ENCODE assay signal across 9 mouse cellular contexts in the genomic region with DNA sequence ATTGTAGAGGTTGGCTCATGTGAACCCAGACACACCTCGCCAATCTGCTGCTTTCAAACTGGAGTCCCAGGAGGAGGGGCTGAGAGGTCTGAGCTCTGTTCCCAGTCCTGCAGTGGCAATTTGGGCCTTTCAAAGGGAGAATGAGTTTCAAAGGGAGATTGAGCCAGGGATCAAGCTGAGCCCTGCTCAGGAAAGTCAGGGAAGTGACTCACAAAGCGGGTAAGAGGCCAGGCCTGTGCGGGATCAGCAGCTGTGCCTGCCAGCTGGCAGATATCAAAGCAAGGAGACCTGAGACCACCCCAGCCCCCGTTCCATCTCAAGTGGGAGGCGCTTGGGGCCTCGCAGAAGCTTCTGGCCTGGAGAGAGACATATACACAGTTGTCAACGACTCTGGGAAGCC. TPM values are rescaled to one million over a fixed set of nuclear protein-coding genes. Genes with fewer than 3 reads are reported as not detected.
DNase-seq lines count a peak whose midpoint lies in the region; ATAC-seq and TF ChIP-seq lines count a peak whose summit lies in the region.
"Had no signal": no experiment of that assay in that cellular context is flagged by ENCODE, and none has a peak within 500 bp of the region (broad histone marks: within the 10 kb centered on the region; RNA-seq: fewer than 3 reads in every experiment).

No protein-coding gene starts in this region.

- peak overlapping the region; percentile 9; the same call in 1 of the 2 replicates for H3K4me2 ChIP-seq in intestine, embryonic 14.5 days (ENCODE audit: low read length)
- no peak overlapping the region for H3K4me2 ChIP-seq in intestine, postnatal 0 days (replicated peaks; ENCODE audit: low read depth)
- H3K4me2 ChIP-seq in embryonic facial prominence, embryonic 14.5 days (ENCODE audit: low read depth, low read length) = no peak overlapping the region
- no peak overlapping the region for H3K4me2 ChIP-seq in intestine, embryonic 15.5 days (replicated peaks)
- H3K4me2 ChIP-seq in neural tube, embryonic 14.5 days (ENCODE audit: low read depth, low read length) = no peak overlapping the region

- H3K27me3 ChIP-seq in intestine, embryonic 14.5 days (replicated peaks; ENCODE audit: control insufficient read depth, insufficient read depth, low read length) = no peaks in the 10 kb centered on the region
- no peaks in the 10 kb centered on the region for H3K27me3 ChIP-seq in intestine, postnatal 0 days (replicated peaks; ENCODE audit: control insufficient read depth, insufficient read depth, low read length)
- H3K27me3 ChIP-seq in embryonic facial prominence, embryonic 14.5 days (replicated peaks; ENCODE audit: control insufficient read depth, insufficient read depth, low read length) = no peaks in the 10 kb centered on the region
- no peaks in the 10 kb centered on the region for H3K27me3 ChIP-seq in intestine, embryonic 15.5 days (replicated peaks)
- no peaks in the 10 kb centered on the region for H3K27me3 ChIP-seq in neural tube, embryonic 14.5 days (ENCODE audit: control insufficient read depth, insufficient read depth, low read length)

- H3K36me3 ChIP-seq in intestine, embryonic 14.5 days (ENCODE audit: control insufficient read depth, insufficient read depth, low read length) = no peaks in the 10 kb centered on the region
- no peaks in the 10 kb centered on the region for H3K36me3 ChIP-seq in intestine, postnatal 0 days (ENCODE audit: control insufficient read depth, insufficient read depth)
- no peaks in the 10 kb centered on the region for H3K36me3 ChIP-seq in embryonic facial prominence, embryonic 14.5 days (ENCODE audit: control insufficient read depth, insufficient read depth, low read length)
- H3K36me3 ChIP-seq in intestine, embryonic 15.5 days = no peaks in the 10 kb centered on the region
- H3K36me3 ChIP-seq in neural tube, embryonic 14.5 days (ENCODE audit: control insufficient read depth, insufficient read depth, low read length) = no peaks in the 10 kb centered on the region

- H3K4me3 ChIP-seq in intestine, embryonic 14.5 days (ENCODE audit: low read depth, low read length) = no peak overlapping the region
- no peak overlapping the region for H3K4me3 ChIP-seq in intestine, postnatal 0 days (ENCODE audit: low read depth, low read length)
- H3K4me3 ChIP-seq in embryonic facial prominence, embryonic 14.5 days (ENCODE audit: low read depth, low read length) = no peak overlapping the region
- H3K4me3 ChIP-seq in intestine, embryonic 15.5 days (replicated peaks) = no peak overlapping the region
- no peak overlapping the region for H3K4me3 ChIP-seq in neural tube, embryonic 14.5 days (ENCODE audit: low read depth, low read length)

- no peak for TF ChIP-seq CTCF in intestine, postnatal 0 days (IDR thresholded peaks at IDR 0.05; ENCODE audit: low read depth)

- H3K9me3 ChIP-seq in intestine, embryonic 14.5 days (ENCODE audit: control insufficient read depth, low read length) = no peaks in the 10 kb centered on the region
- H3K9me3 ChIP-seq in intestine, postnatal 0 days (ENCODE audit: control insufficient read depth) = no peaks in the 10 kb centered on the region
- H3K9me3 ChIP-seq in embryonic facial prominence, embryonic 14.5 days (ENCODE audit: control insufficient read depth, low read length) = no peaks in the 10 kb centered on the region
- H3K9me3 ChIP-seq in intestine, embryonic 15.5 days = no peaks in the 10 kb centered on the region
- no peaks in the 10 kb centered on the region; the same call in 1 of the 2 replicates for H3K9me3 ChIP-seq in neural tube, embryonic 14.5 days (ENCODE audit: control insufficient read depth, low read length)

- 19% methylated on average over 7 of the region's 7 CpGs for WGBS in intestine, embryonic 14.5 days
- WGBS in intestine, postnatal 0 days = 40% methylated on average over 7 of the region's 7 CpGs
- WGBS in embryonic facial prominence, embryonic 14.5 days = 11% methylated on average over 7 of the region's 7 CpGs
- 19% methylated on average over 7 of the region's 7 CpGs for WGBS in intestine, embryonic 15.5 days
- WGBS in neural tube, embryonic 14.5 days = 13% methylated on average over 7 of the region's 7 CpGs

- H3K27ac ChIP-seq in intestine, embryonic 14.5 days (ENCODE audit: low read depth) = peak overlapping the region; percentile 49; the same call in 1 of the 2 replicates
- H3K27ac ChIP-seq in intestine, postnatal 0 days (ENCODE audit: low read depth, low read length) = no peak overlapping the region
- 0 out of 2 replicates have a peak overlapping the region, but pooled peaks have one; percentile 22 for H3K27ac ChIP-seq in embryonic facial prominence, embryonic 14.5 days (replicated peaks; ENCODE audit: low read depth, low read length)
- no peak overlapping the region for H3K27ac ChIP-seq in intestine, embryonic 15.5 days
- peak overlapping the region; percentile 77 for H3K27ac ChIP-seq in neural tube, embryonic 14.5 days (ENCODE audit: low read depth, low read length)

- H3K4me1 ChIP-seq in intestine, embryonic 14.5 days (replicated peaks; ENCODE audit: control insufficient read depth, insufficient read depth, low read length) = peaks cover 27% of the 10 kb centered on the region
- no peaks in the 10 kb centered on the region for H3K4me1 ChIP-seq in intestine, postnatal 0 days (replicated peaks; ENCODE audit: control insufficient read depth, insufficient read depth, low read length)
- H3K4me1 ChIP-seq in embryonic facial prominence, embryonic 14.5 days (ENCODE audit: control insufficient read depth, insufficient read depth, low read length) = peaks cover 15% of the 10 kb centered on the region
- H3K4me1 ChIP-seq in intestine, embryonic 15.5 days (replicated peaks) = peaks cover 10% of the 10 kb centered on the region; the same call in 1 of the 2 replicates
- H3K4me1 ChIP-seq in neural tube, embryonic 14.5 days (ENCODE audit: control insufficient read depth, insufficient read depth, low read length) = peaks cover 46% of the 10 kb centered on the region

- DNase-seq in intestine, embryonic 14.5 days (ENCODE audit: low spot score) = no peak
- DNase-seq in embryonic facial prominence, embryonic 14.5 days (ENCODE audit: low spot score) = peak; percentile 81
- no peak for DNase-seq in gastrocnemius, postnatal 4 days (ENCODE audit: low spot score in 2 of 2)
- no peak for DNase-seq in MN1 (ENCODE audit: low spot score)
- no peak for DNase-seq in heart, postnatal 25 days (ENCODE audit: low spot score)
- DNase-seq: lung, postnatal 10 days had no signal

- intact Hi-C loops in heart, postnatal 25 days (cut with DNase I) = no loop called here

- H3K9ac ChIP-seq in intestine, embryonic 14.5 days (ENCODE audit: low read length) = no peak overlapping the region
- H3K9ac ChIP-seq in intestine, postnatal 0 days (ENCODE audit: low read depth, low read length) = no peak overlapping the region
- no peak overlapping the region for H3K9ac ChIP-seq in embryonic facial prominence, embryonic 14.5 days (ENCODE audit: low read depth, low read length)
- no peak overlapping the region for H3K9ac ChIP-seq in intestine, embryonic 15.5 days
- H3K9ac ChIP-seq in neural tube, embryonic 14.5 days (replicated peaks; ENCODE audit: low read depth, low read length) = no peak overlapping the region

- 0 out of 2 replicates have a peak, but pooled peaks have one; percentile 16 for ATAC-seq in intestine, embryonic 14.5 days (replicated peaks; ENCODE audit: low FRiP score, low TSS enrichment, low read depth)
- ATAC-seq in intestine, postnatal 0 days = no peak
- peak; percentile 65 for ATAC-seq in embryonic facial prominence, embryonic 14.5 days (ENCODE audit: low read depth)
- peak; percentile 39; the same call in 1 of the 2 replicates for ATAC-seq in intestine, embryonic 15.5 days
- no peak for ATAC-seq in neural tube, embryonic 14.5 days (ENCODE audit: low read depth)

RNA-seq across cellular contexts. Expression of gene Dpysl4, which starts 8.5 kb away (rescaled TPM):
- 28.5 and 30.0 TPM in 2 replicates for polyA plus RNA-seq in intestine, embryonic 14.5 days (2014; fragmentation: Nextera tagmentation; extraction: Ambion mirVana)
- polyA plus RNA-seq in intestine, postnatal 0 days (2015; fragmentation: Nextera tagmentation; extraction: Ambion mirVana) = 4.5 and 4.7 TPM in 2 replicates
- 19.8 and 28.3 TPM in 2 replicates for polyA plus RNA-seq in embryonic facial prominence, embryonic 14.5 days (2014; fragmentation: Nextera tagmentation; extraction: Ambion mirVana)
- 12.7 and 15.6 TPM in 2 replicates for polyA plus RNA-seq in intestine, embryonic 15.5 days (2015; fragmentation: Nextera tagmentation; extraction: Ambion mirVana)
- 256 TPM in 2 replicates for polyA plus RNA-seq in neural tube, embryonic 14.5 days (2014; fragmentation: Nextera tagmentation; extraction: Ambion mirVana)
- 1 to 10 TPM; 3.7 to 3.9 TPM for total RNA-seq in gastrocnemius, postnatal 4 days (2021)
- 1 to 10 TPM; 4.9 to 5.7 TPM for total RNA-seq in heart, postnatal 25 days (2021)

Comparison
In these comparisons a context has a peak if more than half of its experiments do, and no peak if none do; other contexts are left out.
1. ATAC-seq: peak in intestine, embryonic 14.5 days (single experiment), embryonic facial prominence, embryonic 14.5 days (single experiment) and intestine, embryonic 15.5 days (single experiment); none in intestine, postnatal 0 days (single experiment) and neural tube, embryonic 14.5 days (single experiment).
2. H3K27ac ChIP-seq: peak in intestine, embryonic 14.5 days (single experiment), embryonic facial prominence, embryonic 14.5 days (single experiment) and neural tube, embryonic 14.5 days (single experiment); none in intestine, postnatal 0 days (single experiment) and intestine, embryonic 15.5 days (single experiment).